Mouse (Mus musculus) small intestine, adult 2 months (tissue): ENCODE measurements around the gene Cd28. TPM values are rescaled to one million over a fixed set of nuclear protein-coding genes. Genes with fewer than 3 reads are reported as not detected.
A peak's percentile ranks its signal among the peaks of the same experiment; 100 is the strongest.

Experiments
- H3K27ac ChIP-seq: fragments of 200-500 bp; 2 replicates; pipeline ENCODE4 v1.5.1; 2012; ENCODE audit warnings: low read depth, low read length, control low read depth, inconsistent platforms; ENCODE audit not compliant: insufficient read depth
- H3K27me3 ChIP-seq: fragments of 200-500 bp; 2 replicates; pipeline ENCODE4 v1.6.1; 2012; ENCODE audit warnings: mild to moderate bottlenecking, moderate library complexity, low read length, inconsistent platforms; ENCODE audit not compliant: control insufficient read depth, insufficient read depth
- H3K36me3 ChIP-seq: fragments of 200-500 bp; 2 replicates; pipeline ENCODE4 v1.6.1; 2012; ENCODE audit warnings: mild to moderate bottlenecking, low read length, control low read depth, inconsistent platforms; ENCODE audit not compliant: control insufficient read depth, insufficient read depth
- H3K4me1 ChIP-seq: fragments of 200-500 bp; 2 replicates; pipeline ENCODE4 v1.6.1; 2012; ENCODE audit warnings: low read length, inconsistent platforms, mixed read lengths; ENCODE audit not compliant: control insufficient read depth, insufficient read depth, insufficient read length
- H3K4me3 ChIP-seq: fragments of 200-500 bp; 2 replicates; pipeline ENCODE4 v1.5.1; 2012; ENCODE audit warnings: low read depth, mild to moderate bottlenecking, control low read depth, inconsistent platforms, low read length, moderate library complexity
- CTCF ChIP-seq: fragments of 200-500 bp; IDR thresholded peaks from 2 replicates; pipeline ENCODE4 v1.5.1; 2012; ENCODE audit warnings: low read depth, mild to moderate bottlenecking, control low read depth, inconsistent platforms, low read length, moderate library complexity, mixed read lengths; ENCODE audit not compliant: insufficient replicate concordance, insufficient read length; ENCODE audit errors: extremely low read depth
- POLR2A ChIP-seq: fragments of 200-500 bp; IDR thresholded peaks from 2 replicates; pipeline ENCODE4 v1.6.1; 2012; ENCODE audit warnings: low read depth, mild to moderate bottlenecking, control low read depth, inconsistent platforms, low read length, moderate library complexity
- WGBS: fragments of 180-500 bp; shearing (Covaris S2); methylation state at CpG from one replicate; pipeline ENCODE4 v1.1.7; 2018; 5-methylcytosine and 5-hydroxymethylcytosine counted together
- polyA plus RNA-seq: library from polyadenylated mRNA; depleted of rRNA; stranded (reverse); fragments of >200 nt; gene quantifications from 2 replicates; pipeline ENCODE4 v1.2.3, GENCODE M21; 2012

Cd28 gene
- polyA plus RNA-seq, 1 experiment, result 0.65 TPM

- TF ChIP-seq CTCF, result no peak
- TF ChIP-seq POLR2A, result no peak
- Histone ChIP-seq H3K4me1 (peaks cover 8% of the 10 kb centered on the region), H3K36me3 (no peaks in the 10 kb centered on the region), H3K4me3 (no peak overlapping the region), H3K27me3 (no peaks in the 10 kb centered on the region), H3K27ac (no peak overlapping the region)
- WGBS, result 93% methylated on average over 4 of the region's 4 CpGs
These were observed 59.6 kb downstream of the Cd28 start for GRCm38 (mm10) chr1:60776166-60776565.

GRCm38 (mm10) chr1:60776906-60777305, 60.3 kb downstream of the Cd28 start:
- Histone ChIP-seq H3K4me1 (peaks cover 8% of the 10 kb centered on the region), H3K36me3 (no peaks in the 10 kb centered on the region), H3K27ac (no peak overlapping the region), H3K27me3 (no peaks in the 10 kb centered on the region), H3K4me3 (no peak overlapping the region)
- WGBS, result 79% methylated on average over 3 of the region's 3 CpGs
- TF ChIP-seq POLR2A (no peak), CTCF (no peak)

GRCm38 (mm10) chr1:60778465-60779115, 62.0 kb downstream of the Cd28 start:
- Histone ChIP-seq H3K4me3 (no peak overlapping the region), H3K27me3 (no peaks in the 10 kb centered on the region), H3K4me1 (peaks cover 8% of the 10 kb centered on the region), H3K36me3 (no peaks in the 10 kb centered on the region), H3K27ac (no peak overlapping the region; the same call in 1 of the 2 replicates)
- TF ChIP-seq CTCF (no peak), POLR2A (no peak)
- WGBS, result 22% methylated on average over 8 of the region's 8 CpGs

GRCm38 (mm10) chr1:60779176-60779575, 62.6 kb downstream of the Cd28 start:
- Histone ChIP-seq H3K4me1 (peaks cover 8% of the 10 kb centered on the region), H3K36me3 (no peaks in the 10 kb centered on the region), H3K27ac (peak overlapping the region; percentile 42), H3K27me3 (no peaks in the 10 kb centered on the region), H3K4me3 (no peak overlapping the region)
- 87% methylated on average over 2 of the region's 2 CpGs for WGBS
- TF ChIP-seq CTCF (no peak), POLR2A (no peak)

- no peak overlapping the region for H3K4me3 ChIP-seq
- H3K4me1 ChIP-seq, result peaks cover 8% of the 10 kb centered on the region
- no peaks in the 10 kb centered on the region for H3K27me3 ChIP-seq
- TF ChIP-seq POLR2A, result no peak
- no peak for TF ChIP-seq CTCF
- WGBS, result 87% methylated on average over 4 of the region's 4 CpGs
- no peak overlapping the region for H3K27ac ChIP-seq
- no peaks in the 10 kb centered on the region for H3K36me3 ChIP-seq
These were observed 65.1 kb downstream of the Cd28 start for GRCm38 (mm10) chr1:60781666-60782065.

- H3K27me3 ChIP-seq, result no peaks in the 10 kb centered on the region
- no peaks in the 10 kb centered on the region for H3K4me1 ChIP-seq
- TF ChIP-seq POLR2A (no peak), CTCF (no peak)
- H3K27ac ChIP-seq, result no peak overlapping the region
- no peaks in the 10 kb centered on the region for H3K36me3 ChIP-seq
- H3K4me3 ChIP-seq, result no peak overlapping the region
These were observed 77.1 kb downstream of the Cd28 start for GRCm38 (mm10) chr1:60793717-60794116.

- H3K4me1 ChIP-seq, result no peaks in the 10 kb centered on the region
- H3K27me3 ChIP-seq, result no peaks in the 10 kb centered on the region
- H3K27ac ChIP-seq, result no peak overlapping the region
- WGBS, result 66% methylated on average over 3 of the region's 3 CpGs
- no peaks in the 10 kb centered on the region for H3K36me3 ChIP-seq
- TF ChIP-seq POLR2A (no peak), CTCF (no peak)
- no peak overlapping the region for H3K4me3 ChIP-seq
These were observed 79.1 kb downstream of the Cd28 start for GRCm38 (mm10) chr1:60795677-60796205.
